Mouse (Mus musculus) megakaryocyte, adult 5-6 weeks (primary cell): ENCODE data around the gene Grik2. TPM values are rescaled to one million over a fixed set of nuclear protein-coding genes. Genes with fewer than 3 reads are reported as not detected.
"Not testable (repeated sequence)": the region's sequence is repeated elsewhere in the genome, so short reads cannot be mapped to it uniquely, and the experiment has no call there.

Source experiments
- ATAC-seq: 2 replicates; pipeline ENCODE4 v1.8.0; 2016; ENCODE audit warnings: mild to moderate bottlenecking, inconsistent platforms; ENCODE audit not compliant: poor library complexity, severe bottlenecking
- total RNA-seq, 2 experiments: library from RNA; stranded (forward) in 1 of 2; stranded (reverse) in 1 of 2; fragments of 153-499, 151-499 nt in 1 of 2; fragments of 221-1000, 200-1000 nt in 1 of 2; gene quantifications; 2 replicates each; pipeline versions ENCODE4 v1.2.3 to v1.2.4; 2015 to 2017

Grik2 gene
- total RNA-seq, 2 experiments from 2014 or later = not detected

- no peak for ATAC-seq
Measured at GRCm38 (mm10) chr10:49704446-49704845, 84.1 kb downstream of the Grik2 start.

GRCm38 (mm10) chr10:49652320-49652719 is 136.2 kb downstream of the Grik2 start:
- no peak for ATAC-seq

- no peak for ATAC-seq
Measured at GRCm38 (mm10) chr10:49647116-49647515, 141.4 kb downstream of the Grik2 start.

GRCm38 (mm10) chr10:49639901-49640300 is 148.7 kb downstream of the Grik2 start:
- ATAC-seq = no peak

- no peak for ATAC-seq
Measured at GRCm38 (mm10) chr10:49623951-49624350, 164.6 kb downstream of the Grik2 start.

- ATAC-seq = no peak
Measured at GRCm38 (mm10) chr10:49597652-49598051, 190.9 kb downstream of the Grik2 start.

GRCm38 (mm10) chr10:49573514-49573913 is 215.1 kb downstream of the Grik2 start:
- ATAC-seq = no peak

- no peak for ATAC-seq
Measured at GRCm38 (mm10) chr10:49559872-49560407, 228.6 kb downstream of the Grik2 start.

- ATAC-seq = no peak
Measured at GRCm38 (mm10) chr10:49542249-49542648, 246.3 kb downstream of the Grik2 start.

GRCm38 (mm10) chr10:49519752-49520151 is 268.8 kb downstream of the Grik2 start:
- ATAC-seq = no peak

GRCm38 (mm10) chr10:49500628-49501027 is 287.9 kb downstream of the Grik2 start:
- no peak for ATAC-seq

- no peak for ATAC-seq
Measured at GRCm38 (mm10) chr10:49497302-49497701, 291.3 kb downstream of the Grik2 start.

- ATAC-seq = no peak
Measured at GRCm38 (mm10) chr10:49481439-49481838, 307.1 kb downstream of the Grik2 start.

GRCm38 (mm10) chr10:49480085-49480749 is 308.3 kb downstream of the Grik2 start:
- no peak for ATAC-seq

GRCm38 (mm10) chr10:49473613-49474012 is 315.0 kb downstream of the Grik2 start:
- ATAC-seq = no peak

- ATAC-seq = no peak
Measured at GRCm38 (mm10) chr10:49456791-49457190, 331.8 kb downstream of the Grik2 start.

GRCm38 (mm10) chr10:49453535-49453934 is 335.0 kb downstream of the Grik2 start:
- ATAC-seq = no peak

- ATAC-seq = no peak
Measured at GRCm38 (mm10) chr10:49441369-49441768, 347.2 kb downstream of the Grik2 start.

GRCm38 (mm10) chr10:49437057-49437456 is 351.5 kb downstream of the Grik2 start:
- no peak for ATAC-seq

GRCm38 (mm10) chr10:49436301-49436700 is 352.3 kb downstream of the Grik2 start:
- ATAC-seq = no peak

GRCm38 (mm10) chr10:49432825-49433224 is 355.7 kb downstream of the Grik2 start:
- ATAC-seq = no peak

- ATAC-seq = not testable (repeated sequence)
Measured at GRCm38 (mm10) chr10:49417206-49417605, 371.4 kb downstream of the Grik2 start.

- ATAC-seq = no peak
Measured at GRCm38 (mm10) chr10:49382996-49383395, 405.6 kb downstream of the Grik2 start.
